11 mouse cellular contexts compared by ENCODE assay signal in genomic region chr3:41942964-41943363, GRCm38 (mm10).
DNase-seq lines count a peak whose midpoint lies in the region; ATAC-seq and TF ChIP-seq lines count a peak whose summit lies in the region.
"Had no signal": no experiment of that assay in that cellular context is flagged by ENCODE, and none has a peak within 500 bp of the region (broad histone marks: within the 10 kb centered on the region; RNA-seq: fewer than 3 reads in every experiment).

No protein-coding gene starts in this region.

- no peak overlapping the region for H3K4me3 ChIP-seq in embryonic facial prominence, embryonic 14.5 days (ENCODE audit: low read depth, low read length)
- no peak overlapping the region for H3K4me3 ChIP-seq in embryonic facial prominence, embryonic 10.5 days
- no peak overlapping the region for H3K4me3 ChIP-seq in hindbrain, postnatal 0 days (ENCODE audit: low read length)
- H3K4me3 ChIP-seq in intestine, embryonic 16.5 days (ENCODE audit: low read length) = no peak overlapping the region

- 27% methylated on average over 6 of the region's 6 CpGs for WGBS in embryonic facial prominence, embryonic 14.5 days
- 65% methylated on average over 6 of the region's 6 CpGs for WGBS in embryonic facial prominence, embryonic 10.5 days
- WGBS in hindbrain, postnatal 0 days = 14% methylated on average over 6 of the region's 6 CpGs
- 49% methylated on average over 6 of the region's 6 CpGs for WGBS in intestine, embryonic 16.5 days

- DNase-seq in embryonic facial prominence, embryonic 14.5 days (ENCODE audit: low spot score) = peak; percentile 66
- no peak for DNase-seq in embryonic facial prominence, embryonic 10.5 days (ENCODE audit: low spot score)
- DNase-seq in kidney, postnatal 36 days = peak; percentile 1 to 4
- DNase-seq in kidney, adult 8-10 months = no peak
- DNase-seq in NIH3T3 (ENCODE audit: low read depth) = peak; percentile 5
- peak; percentile 78 for DNase-seq in hindbrain, postnatal 0 days (ENCODE audit: low spot score)
- no peak for DNase-seq in gastrocnemius, postnatal 36 days
- DNase-seq: gastrocnemius, postnatal 14 days; right cerebral cortex, postnatal 4 days had no signal

- no peaks in the 10 kb centered on the region for H3K4me1 ChIP-seq in embryonic facial prominence, embryonic 14.5 days (ENCODE audit: control insufficient read depth, insufficient read depth, low read length)
- H3K4me1 ChIP-seq in embryonic facial prominence, embryonic 10.5 days = no peaks in the 10 kb centered on the region
- H3K4me1 ChIP-seq in hindbrain, postnatal 0 days (ENCODE audit: insufficient read depth, low read length) = 0 out of 2 replicates have a peak, but pooled peaks cover 2% of the 10 kb centered on the region
- no peaks in the 10 kb centered on the region for H3K4me1 ChIP-seq in intestine, embryonic 16.5 days (ENCODE audit: control insufficient read depth, insufficient read depth, low read length)

- H3K4me2 ChIP-seq in embryonic facial prominence, embryonic 14.5 days (ENCODE audit: low read depth, low read length) = no peak overlapping the region
- H3K4me2 ChIP-seq in hindbrain, postnatal 0 days (ENCODE audit: low read depth, low read length) = no peak overlapping the region
- no peak overlapping the region for H3K4me2 ChIP-seq in intestine, embryonic 16.5 days (ENCODE audit: low read depth, low read length)

- H3K36me3 ChIP-seq in embryonic facial prominence, embryonic 14.5 days (ENCODE audit: control insufficient read depth, insufficient read depth, low read length) = no peaks in the 10 kb centered on the region
- no peaks in the 10 kb centered on the region for H3K36me3 ChIP-seq in embryonic facial prominence, embryonic 10.5 days (replicated peaks)
- no peaks in the 10 kb centered on the region for H3K36me3 ChIP-seq in hindbrain, postnatal 0 days (ENCODE audit: insufficient read depth, low read length)
- no peaks in the 10 kb centered on the region for H3K36me3 ChIP-seq in intestine, embryonic 16.5 days (ENCODE audit: control insufficient read depth, insufficient read depth, low read length)

- ATAC-seq in embryonic facial prominence, embryonic 14.5 days (ENCODE audit: low read depth) = no peak
- peak; percentile 83 for ATAC-seq in hindbrain, postnatal 0 days
- ATAC-seq in intestine, embryonic 16.5 days = no peak

- no peaks in the 10 kb centered on the region for H3K9me3 ChIP-seq in embryonic facial prominence, embryonic 14.5 days (ENCODE audit: control insufficient read depth, low read length)
- H3K9me3 ChIP-seq in embryonic facial prominence, embryonic 10.5 days = no peaks in the 10 kb centered on the region
- no peaks in the 10 kb centered on the region for H3K9me3 ChIP-seq in hindbrain, postnatal 0 days (ENCODE audit: low read length)
- no peaks in the 10 kb centered on the region for H3K9me3 ChIP-seq in intestine, embryonic 16.5 days (ENCODE audit: control insufficient read depth, low read length)

- TF ChIP-seq CTCF in hindbrain, postnatal 0 days (IDR thresholded peaks at IDR 0.05; ENCODE audit: low read depth) = no peak

- H3K27ac ChIP-seq in embryonic facial prominence, embryonic 14.5 days (replicated peaks; ENCODE audit: low read depth, low read length) = no peak overlapping the region
- H3K27ac ChIP-seq in embryonic facial prominence, embryonic 10.5 days (replicated peaks) = no peak overlapping the region
- H3K27ac ChIP-seq in hindbrain, postnatal 0 days = no peak overlapping the region
- no peak overlapping the region for H3K27ac ChIP-seq in intestine, embryonic 16.5 days (ENCODE audit: low read length)
- H3K27ac ChIP-seq: liver, embryonic 14.5 days had no signal

- intact Hi-C loops in gastrocnemius, postnatal 36 days (cut with DNase I) = no loop called here

- no peaks in the 10 kb centered on the region; the same call in 1 of the 2 replicates for H3K27me3 ChIP-seq in embryonic facial prominence, embryonic 14.5 days (replicated peaks; ENCODE audit: control insufficient read depth, insufficient read depth, low read length)
- H3K27me3 ChIP-seq in embryonic facial prominence, embryonic 10.5 days (replicated peaks; ENCODE audit: low read depth, poor library complexity, severe bottlenecking) = no peaks in the 10 kb centered on the region
- no peaks in the 10 kb centered on the region for H3K27me3 ChIP-seq in hindbrain, postnatal 0 days (ENCODE audit: insufficient read depth, low read length)
- H3K27me3 ChIP-seq in intestine, embryonic 16.5 days (replicated peaks; ENCODE audit: control insufficient read depth, insufficient read depth, low read length) = no peaks in the 10 kb centered on the region

- no peak overlapping the region for H3K9ac ChIP-seq in embryonic facial prominence, embryonic 14.5 days (ENCODE audit: low read depth, low read length)
- H3K9ac ChIP-seq in hindbrain, postnatal 0 days (replicated peaks; ENCODE audit: low read length) = no peak overlapping the region
- no peak overlapping the region for H3K9ac ChIP-seq in intestine, embryonic 16.5 days (ENCODE audit: low read depth, low read length)
- H3K9ac ChIP-seq: liver, embryonic 14.5 days had no signal

Comparison
In these comparisons a context has a peak if more than half of its experiments do, and no peak if none do; other contexts are left out.
1. DNase-seq: peak in embryonic facial prominence, embryonic 14.5 days (single experiment), kidney, postnatal 36 days (2 of 2), NIH3T3 (single experiment) and hindbrain, postnatal 0 days (single experiment); none in embryonic facial prominence, embryonic 10.5 days (single experiment), kidney, adult 8-10 months (0 of 2) and gastrocnemius, postnatal 36 days (0 of 2).